Mouse (Mus musculus) stomach, postnatal 0 days (tissue): ENCODE results near the gene Mad2l2.

ENCODE experiments used
- CTCF ChIP-seq: IDR thresholded peaks from 2 replicates; pipeline ENCODE4 v1.5.1; 2016; ENCODE audit warnings: antibody characterized with exemption, low read depth, mild to moderate bottlenecking, moderate library complexity
- EP300 ChIP-seq: optimal IDR thresholded peaks from 2 replicates; pipeline ENCODE3; 2016; ENCODE audit warnings: antibody characterized with exemption

- TF ChIP-seq CTCF (no peak), EP300 (no peak)
Measured at GRCm38 (mm10) chr4:148130133-148130532, at the start of gene Mad2l2.
